ENCODE assay signal across 9 mouse cellular contexts in genomic region chr11:46068756-46069407, GRCm38 (mm10). TPM values are rescaled to one million over a fixed set of nuclear protein-coding genes. Genes with fewer than 3 reads are reported as not detected.
A peak's percentile ranks its signal among the peaks of the same experiment; 100 is the strongest.
DNase-seq lines count a peak whose midpoint lies in the region; ATAC-seq and TF ChIP-seq lines count a peak whose summit lies in the region.
"Had no signal": no experiment of that assay in that cellular context is flagged by ENCODE, and none has a peak within 500 bp of the region (broad histone marks: within the 10 kb centered on the region; RNA-seq: fewer than 3 reads in every experiment).

No protein-coding gene starts in this region.

- H3K79me2 ChIP-seq in liver, adult 2 months (ENCODE audit: control insufficient read depth, insufficient read depth, low read length): no peaks in the 10 kb centered on the region

- no peak for TF ChIP-seq EP300 in liver, postnatal 0 days (IDR thresholded peaks at IDR 0.05; ENCODE audit: low read depth)

- H3K36me3 ChIP-seq in liver, adult 2 months (ENCODE audit: control insufficient read depth, insufficient read depth, low read length): no peaks in the 10 kb centered on the region
- no peaks in the 10 kb centered on the region for H3K36me3 ChIP-seq in liver, postnatal 0 days (replicated peaks; ENCODE audit: insufficient read depth, low read length)

- H3K27ac ChIP-seq in liver, adult 2 months (replicated peaks; ENCODE audit: insufficient read depth, low read depth, low read length): peak overlapping the region; percentile 49
- H3K27ac ChIP-seq in liver, postnatal 0 days (ENCODE audit: low read depth): peak overlapping the region; percentile 73

- H3K4me2 ChIP-seq in liver, postnatal 0 days (ENCODE audit: low read depth, low read length): no peak overlapping the region

- no peak overlapping the region for H3K9ac ChIP-seq in liver, adult 2 months (ENCODE audit: low read depth, low read length)
- H3K9ac ChIP-seq in liver, postnatal 0 days (replicated peaks): no peak overlapping the region

- WGBS in liver, adult 2 months: 70% methylated on average over 12 of the region's 12 CpGs
- WGBS in liver, postnatal 0 days (ENCODE audit: insufficient replicate concordance): 52% methylated on average over 12 of the region's 12 CpGs

- no peak for TF ChIP-seq CTCF in liver, adult 2 months (IDR thresholded peaks at IDR 0.05; ENCODE audit: low read depth, low read length)
- TF ChIP-seq CTCF in liver, postnatal 0 days (IDR thresholded peaks at IDR 0.05; ENCODE audit: low read depth): no peak

- no peak for DNase-seq in liver, adult 2 months (ENCODE audit: extremely low read depth, low read depth, low spot score)
- no peak for DNase-seq in liver
- peak; percentile 32 to 53 for DNase-seq in gastrocnemius, adult 8-10 months (ENCODE audit: low spot score in 2 of 2)
- DNase-seq in induced T-regulatory cell, adult 2 months (ENCODE audit: low read depth): peak; percentile 55
- DNase-seq in liver, postnatal 0 days: no peak
- no peak for DNase-seq in thymus, postnatal 10 days (ENCODE audit: low spot score in 2 of 2)
- no peak for DNase-seq in right cerebral cortex, postnatal 14 days

- peaks cover 25% of the 10 kb centered on the region for H3K4me1 ChIP-seq in liver, adult 2 months (ENCODE audit: control insufficient read depth, insufficient read depth, low read length)
- H3K4me1 ChIP-seq in liver, postnatal 0 days (ENCODE audit: insufficient read depth): peaks cover 19% of the 10 kb centered on the region

- no peaks in the 10 kb centered on the region for H3K9me3 ChIP-seq in liver, postnatal 0 days (ENCODE audit: low read length)

- no peaks in the 10 kb centered on the region for H3K27me3 ChIP-seq in liver, adult 2 months (ENCODE audit: control insufficient read depth, insufficient read depth, low read length)
- H3K27me3 ChIP-seq in liver, postnatal 0 days (ENCODE audit: insufficient read depth, low read length): no peaks in the 10 kb centered on the region
- H3K27me3 ChIP-seq: Patski had no signal

- ATAC-seq in liver, postnatal 0 days: no peak
- ATAC-seq in cerebellum, adult (ENCODE audit: insufficient number of reproducible peaks, low FRiP score, low TSS enrichment): no peak
- ATAC-seq: Patski had no signal

- no peak for TF ChIP-seq POLR2A in liver, adult 2 months (IDR thresholded peaks at IDR 0.05; ENCODE audit: extremely low read depth, insufficient read depth, low read length)

- H3K4me3 ChIP-seq in liver, adult 2 months (ENCODE audit: insufficient read depth, low read depth, low read length): no peak overlapping the region
- no peak overlapping the region for H3K4me3 ChIP-seq in liver, postnatal 0 days (ENCODE audit: low read depth, low read length)

RNA-seq across cellular contexts. Expression of gene Adam19, which starts 13.1 kb away (rescaled TPM):
- total RNA-seq in liver, adult 2 months (2014; rRNA removed): 0.47 and 0.55 TPM in 2 replicates
- polyA plus RNA-seq in liver, adult 2 months (2012; rRNA removed): 0.50 and 1.1 TPM in 2 replicates
- 1 to 10 TPM; 1.5 to 2.8 (median 2.2) TPM for total RNA-seq in gastrocnemius, adult 8-10 months (2022)
- 1.0 and 1.1 TPM in 2 replicates for polyA plus RNA-seq in liver, postnatal 0 days (2015; fragmentation: Nextera tagmentation; extraction: Ambion mirVana)

RNA-seq across cellular contexts. Expression of gene Gm12166, which starts 16.8 kb away (rescaled TPM):
- 2.3 and 3.5 TPM in 2 replicates for total RNA-seq in liver, adult 2 months (2014; rRNA removed)
- polyA plus RNA-seq in liver, adult 2 months (2012; rRNA removed): 6.2 and 7.0 TPM in 2 replicates
- total RNA-seq in gastrocnemius, adult 8-10 months (2022): 1 to 10 TPM in 2 of 4 experiments, under 1 TPM in 1, not detected in 1; 0.86 to 1.9 (median 1.2) TPM
- polyA plus RNA-seq in liver, postnatal 0 days (2015; fragmentation: Nextera tagmentation; extraction: Ambion mirVana): 3.6 and 5.2 TPM in 2 replicates

Comparison
In these comparisons a context has a peak if more than half of its experiments do, and no peak if none do; other contexts are left out.
1. DNase-seq: peak in gastrocnemius, adult 8-10 months (2 of 2) and induced T-regulatory cell, adult 2 months (single experiment); none in liver, adult 2 months (single experiment), liver (single experiment), liver, postnatal 0 days (single experiment), thymus, postnatal 10 days (0 of 2) and right cerebral cortex, postnatal 14 days (single experiment).